Mouse (Mus musculus) small intestine, adult 2 months (tissue): ENCODE results near the gene Rsbn1l. TPM values are rescaled to one million over a fixed set of nuclear protein-coding genes. Genes with fewer than 3 reads are reported as not detected.

Experiments
- H3K27ac ChIP-seq: fragments of 200-500 bp; 2 replicates; pipeline ENCODE4 v1.5.1; 2012; ENCODE audit warnings: low read depth, low read length, control low read depth, inconsistent platforms; ENCODE audit not compliant: insufficient read depth
- H3K27me3 ChIP-seq: fragments of 200-500 bp; 2 replicates; pipeline ENCODE4 v1.6.1; 2012; ENCODE audit warnings: mild to moderate bottlenecking, moderate library complexity, low read length, inconsistent platforms; ENCODE audit not compliant: control insufficient read depth, insufficient read depth
- H3K36me3 ChIP-seq: fragments of 200-500 bp; 2 replicates; pipeline ENCODE4 v1.6.1; 2012; ENCODE audit warnings: mild to moderate bottlenecking, low read length, control low read depth, inconsistent platforms; ENCODE audit not compliant: control insufficient read depth, insufficient read depth
- H3K4me1 ChIP-seq: fragments of 200-500 bp; 2 replicates; pipeline ENCODE4 v1.6.1; 2012; ENCODE audit warnings: low read length, inconsistent platforms, mixed read lengths; ENCODE audit not compliant: control insufficient read depth, insufficient read depth, insufficient read length
- H3K4me3 ChIP-seq: fragments of 200-500 bp; 2 replicates; pipeline ENCODE4 v1.5.1; 2012; ENCODE audit warnings: low read depth, mild to moderate bottlenecking, control low read depth, inconsistent platforms, low read length, moderate library complexity
- CTCF ChIP-seq: fragments of 200-500 bp; IDR thresholded peaks from 2 replicates; pipeline ENCODE4 v1.5.1; 2012; ENCODE audit warnings: low read depth, mild to moderate bottlenecking, control low read depth, inconsistent platforms, low read length, moderate library complexity, mixed read lengths; ENCODE audit not compliant: insufficient replicate concordance, insufficient read length; ENCODE audit errors: extremely low read depth
- POLR2A ChIP-seq: fragments of 200-500 bp; IDR thresholded peaks from 2 replicates; pipeline ENCODE4 v1.6.1; 2012; ENCODE audit warnings: low read depth, mild to moderate bottlenecking, control low read depth, inconsistent platforms, low read length, moderate library complexity
- WGBS: fragments of 180-500 bp; shearing (Covaris S2); methylation state at CpG from one replicate; pipeline ENCODE4 v1.1.7; 2018; 5-methylcytosine and 5-hydroxymethylcytosine counted together
- polyA plus RNA-seq: library from polyadenylated mRNA; depleted of rRNA; stranded (reverse); fragments of >200 nt; gene quantifications from 2 replicates; pipeline ENCODE4 v1.2.3, GENCODE M21; 2012; rRNA removed

The Rsbn1l gene
- polyA plus RNA-seq, 1 experiment: 3.4 TPM

DNA sequence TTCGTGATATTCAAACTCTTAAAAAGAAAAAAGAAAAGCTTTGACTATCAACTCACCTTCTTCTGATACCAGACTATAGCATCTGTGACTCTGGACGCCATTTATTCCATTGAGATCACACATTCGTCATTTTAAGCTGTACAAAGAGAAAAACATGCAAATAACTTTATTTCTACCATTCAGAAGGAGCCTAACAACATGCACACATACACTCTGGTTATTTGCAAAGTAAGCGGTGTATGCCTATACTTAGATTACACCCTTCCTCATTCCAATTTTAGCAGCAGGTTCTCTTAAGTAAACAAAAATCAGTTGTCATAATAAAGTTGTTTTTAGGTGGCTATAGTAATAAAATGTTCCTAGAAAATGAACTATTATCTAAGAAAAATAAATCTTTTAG, 101.1 kb downstream of the Rsbn1l start:
- Histone ChIP-seq H3K36me3 (no peaks in the 10 kb centered on the region), H3K4me3 (no peak overlapping the region), H3K27ac (no peak overlapping the region), H3K27me3 (no peaks in the 10 kb centered on the region), H3K4me1 (no peaks in the 10 kb centered on the region)
- WGBS: 77% methylated on average over 4 of the region's 4 CpGs
- no peak for TF ChIP-seq CTCF

DNA sequence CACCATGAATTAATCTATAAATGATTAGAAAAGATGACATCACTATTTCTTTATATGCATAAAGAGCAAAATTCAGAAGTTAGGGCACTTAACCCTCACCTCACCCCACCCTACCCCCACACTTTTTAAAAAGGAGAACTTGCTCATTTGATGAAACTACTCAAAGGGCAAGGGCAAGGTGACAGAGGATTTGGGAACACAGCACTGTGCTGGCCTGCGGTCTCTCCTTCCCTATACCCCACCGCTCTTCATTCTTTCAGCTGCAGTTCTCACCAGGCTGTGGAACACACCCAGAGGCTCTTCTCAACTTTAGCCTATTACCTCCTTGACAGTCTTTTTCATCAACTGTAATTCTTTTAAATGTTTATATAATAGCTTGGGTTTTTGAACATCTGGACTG, 109.2 kb downstream of the Rsbn1l start:
- no peaks in the 10 kb centered on the region for H3K36me3 ChIP-seq
- no peak overlapping the region for H3K27ac ChIP-seq
- no peak for TF ChIP-seq CTCF
- no peak for TF ChIP-seq POLR2A
- no peaks in the 10 kb centered on the region for H3K27me3 ChIP-seq
- no peaks in the 10 kb centered on the region for H3K4me1 ChIP-seq
- H3K4me3 ChIP-seq: no peak overlapping the region
- 92% methylated on average over 2 of the region's 2 CpGs for WGBS

GRCm38 (mm10) chr5:20843816-20844215, 112.4 kb downstream of the Rsbn1l start:
- Histone ChIP-seq H3K4me1 (no peaks in the 10 kb centered on the region), H3K27me3 (no peaks in the 10 kb centered on the region), H3K36me3 (no peaks in the 10 kb centered on the region), H3K27ac (no peak overlapping the region), H3K4me3 (no peak overlapping the region)
- TF ChIP-seq POLR2A: no peak
- TF ChIP-seq CTCF: no peak
- 77% methylated on average over 2 of the region's 2 CpGs for WGBS

DNA sequence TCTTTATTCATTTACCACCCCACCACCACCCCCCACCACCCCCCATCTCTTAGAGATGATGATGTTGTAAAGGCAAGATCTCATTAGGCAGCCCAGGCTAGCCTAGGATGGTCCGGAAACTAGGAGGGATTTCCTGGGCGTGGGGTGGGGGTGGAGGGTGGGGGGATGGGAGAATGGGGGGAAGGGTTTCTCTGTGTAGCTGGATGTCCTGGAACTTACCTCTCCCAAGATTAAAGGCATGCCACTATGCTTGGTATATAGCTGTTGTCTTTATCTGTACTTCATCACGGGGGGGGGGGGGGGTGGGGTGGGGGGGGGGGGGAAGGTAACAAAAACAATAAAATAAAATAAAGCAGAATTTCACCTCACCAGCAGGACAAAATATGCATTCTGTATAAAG, 112.8 kb downstream of the Rsbn1l start:
- Histone ChIP-seq H3K4me1 (no peaks in the 10 kb centered on the region), H3K4me3 (no peak overlapping the region), H3K27me3 (no peaks in the 10 kb centered on the region), H3K36me3 (no peaks in the 10 kb centered on the region), H3K27ac (no peak overlapping the region)
- 88% methylated on average over 2 of the region's 3 CpGs for WGBS
- TF ChIP-seq CTCF (no peak), POLR2A (no peak)

Other genes starting within 250 kb of the Rsbn1l start
- 0.13 and 0.27 TPM in 2 replicates for gene Phtf2, start 74.3 kb downstream of the Rsbn1l start, polyA plus RNA-seq
- gene Tmem60, start 74.2 kb downstream of the Rsbn1l start, polyA plus RNA-seq: 0.52 and 1.1 TPM in 2 replicates
- 8.8 and 32.8 TPM in 2 replicates for gene Ptpn12, start 99.5 kb upstream of the Rsbn1l start, polyA plus RNA-seq
- gene Gsap, start 229.9 kb upstream of the Rsbn1l start, polyA plus RNA-seq: 0.47 and 0.68 TPM in 2 replicates